In the genomic region with DNA sequence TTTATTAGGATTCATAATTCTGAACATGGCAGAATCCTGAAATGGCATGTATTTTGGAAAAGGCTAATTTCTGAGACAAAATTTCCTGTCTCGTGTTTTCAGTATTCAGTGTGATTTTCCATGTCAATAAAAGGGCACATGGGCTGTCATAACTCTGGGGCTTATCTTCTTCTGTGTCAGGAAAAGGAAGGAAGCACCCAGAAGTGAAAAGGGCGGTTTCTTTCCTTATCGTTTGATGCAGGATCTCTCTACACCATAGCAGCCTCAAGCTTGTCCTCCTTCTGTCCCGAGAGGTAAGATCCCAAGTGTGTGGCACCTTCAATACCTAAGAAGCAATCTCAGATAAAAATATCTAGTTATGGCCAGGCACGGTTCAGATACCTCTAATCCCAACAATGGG, we compare ENCODE assay signal across 20 mouse cellular contexts. TPM values are rescaled to one million over a fixed set of nuclear protein-coding genes. Genes with fewer than 3 reads are reported as not detected.
DNase-seq lines count a peak whose midpoint lies in the region; ATAC-seq and TF ChIP-seq lines count a peak whose summit lies in the region.
"Had no signal": no experiment of that assay in that cellular context is flagged by ENCODE, and none has a peak within 500 bp of the region (broad histone marks: within the 10 kb centered on the region; RNA-seq: fewer than 3 reads in every experiment).

No protein-coding gene starts in this region.

- H3K9me3 ChIP-seq in MEL (replicated peaks; ENCODE audit: insufficient read depth, low read length) = no peaks in the 10 kb centered on the region
- H3K9me3 ChIP-seq in liver, embryonic 15.5 days (replicated peaks) = no peaks in the 10 kb centered on the region
- no peaks in the 10 kb centered on the region for H3K9me3 ChIP-seq in forebrain, postnatal 0 days (ENCODE audit: low read length)
- H3K9me3 ChIP-seq: embryonic facial prominence, embryonic 10.5 days; forebrain, embryonic 13.5 days; heart, embryonic 10.5 days; hindbrain, embryonic 13.5 days had no signal

- peak; percentile 49; the same call in 1 of the 2 replicates for ATAC-seq in liver, embryonic 15.5 days (ENCODE audit: insufficient read depth)
- no peak for ATAC-seq in forebrain, postnatal 0 days
- ATAC-seq: forebrain, embryonic 13.5 days; hindbrain, postnatal 0 days had no signal

- no peak overlapping the region for H3K4me3 ChIP-seq in MEL (ENCODE audit: control insufficient read depth in 1 of 2, insufficient read depth in 1 of 2, low read depth in 2 of 2, low read length in 2 of 2)
- no peak overlapping the region for H3K4me3 ChIP-seq in liver, embryonic 15.5 days (replicated peaks)
- no peak overlapping the region for H3K4me3 ChIP-seq in forebrain, postnatal 0 days (ENCODE audit: low read depth, low read length)
- H3K4me3 ChIP-seq: embryonic facial prominence, embryonic 10.5 days; forebrain, embryonic 13.5 days; gastrocnemius, adult 2 months; heart, embryonic 10.5 days; hindbrain, embryonic 13.5 days had no signal

- no peak overlapping the region for H3K4me2 ChIP-seq in liver, embryonic 15.5 days
- H3K4me2 ChIP-seq in forebrain, postnatal 0 days (ENCODE audit: low read depth) = no peak overlapping the region
- H3K4me2 ChIP-seq: forebrain, embryonic 13.5 days; hindbrain, embryonic 13.5 days had no signal

- TF ChIP-seq RAD21 in MEL (IDR thresholded peaks at IDR 0.05; ENCODE audit: low read depth, low read length) = no peak

- DNase-seq in kidney, adult 9 months = peak; percentile 27
- no peak for DNase-seq in kidney, postnatal 10 days
- DNase-seq in 416B (ENCODE audit: low read depth) (peak; percentile 58), MEL (ENCODE audit: low read depth, low spot score) (peak; percentile 57)
- no peak for DNase-seq in forebrain, postnatal 0 days
- DNase-seq in gastrocnemius, postnatal 10 days = no peak
- no peak for DNase-seq in spleen, postnatal 4 days (ENCODE audit: low spot score in 2 of 2)
- DNase-seq: adrenal gland, postnatal 25 days; cerebellum, adult 2 months; cerebellum, postnatal 10 days; gastrocnemius, adult 2 months; gastrocnemius, postnatal 36 days; heart, adult 18-20 months; heart, postnatal 10 days had no signal

- peaks cover 0 to 43% of the 10 kb centered on the region in 2 experiments; a peak in 2 of 4 replicates for H3K36me3 ChIP-seq in MEL (ENCODE audit: control insufficient read depth in 1 of 2, insufficient read depth in 2 of 2, low read length in 2 of 2)
- H3K36me3 ChIP-seq in liver, embryonic 15.5 days (replicated peaks) = no peaks in the 10 kb centered on the region
- peaks cover 3% of the 10 kb centered on the region; the same call in 1 of the 2 replicates for H3K36me3 ChIP-seq in forebrain, postnatal 0 days (ENCODE audit: insufficient read depth)
- H3K36me3 ChIP-seq: hindbrain, embryonic 13.5 days had no signal

- H3K79me2 ChIP-seq in MEL (ENCODE audit: control insufficient read depth, insufficient read depth, low read length, poor library complexity) = no peaks in the 10 kb centered on the region

- H3K27ac ChIP-seq in MEL (ENCODE audit: control insufficient read depth, low read depth, low read length) = peak overlapping the region; percentile 9; the same call in 1 of the 2 replicates
- H3K27ac ChIP-seq in liver, embryonic 15.5 days (replicated peaks) = no peak overlapping the region
- no peak overlapping the region for H3K27ac ChIP-seq in forebrain, postnatal 0 days (ENCODE audit: low read depth, low read length)
- H3K27ac ChIP-seq: embryonic facial prominence, embryonic 10.5 days; forebrain, embryonic 13.5 days; gastrocnemius, adult 2 months; heart, embryonic 10.5 days; hindbrain, embryonic 13.5 days; hindbrain, postnatal 0 days had no signal

- TF ChIP-seq POLR2A in MEL (IDR thresholded peaks at IDR 0.05; ENCODE audit: control insufficient read depth in 1 of 2, insufficient read depth in 1 of 2, low read depth in 1 of 2, low read length in 2 of 2, poor library complexity in 1 of 2) = no peak

- H3K9ac ChIP-seq in MEL (ENCODE audit: control insufficient read depth, low read depth, low read length, poor library complexity, severe bottlenecking) = no peak overlapping the region
- H3K9ac ChIP-seq in liver, embryonic 15.5 days = no peak overlapping the region
- H3K9ac ChIP-seq in forebrain, postnatal 0 days = no peak overlapping the region
- H3K9ac ChIP-seq: forebrain, embryonic 13.5 days; hindbrain, embryonic 13.5 days had no signal

- WGBS in liver, embryonic 15.5 days (ENCODE audit: insufficient replicate concordance) = 14% methylated on average over 5 of the region's 5 CpGs
- 90% methylated on average over 5 of the region's 5 CpGs for WGBS in forebrain, postnatal 0 days

- H3K4me1 ChIP-seq in MEL (ENCODE audit: control insufficient read depth in 1 of 2, insufficient read depth in 2 of 2, low read length in 2 of 2) = peaks cover 13 to 37% of the 10 kb centered on the region in 2 experiments
- peaks cover 28% of the 10 kb centered on the region for H3K4me1 ChIP-seq in liver, embryonic 15.5 days (replicated peaks)
- H3K4me1 ChIP-seq in forebrain, postnatal 0 days (ENCODE audit: insufficient read depth) = no peaks in the 10 kb centered on the region
- H3K4me1 ChIP-seq: embryonic facial prominence, embryonic 10.5 days; heart, embryonic 10.5 days; hindbrain, embryonic 13.5 days had no signal

- H3K27me3 ChIP-seq in MEL (ENCODE audit: control insufficient read depth in 1 of 2, insufficient read depth in 2 of 2, low read length in 2 of 2) = no peaks in the 10 kb centered on the region
- no peaks in the 10 kb centered on the region for H3K27me3 ChIP-seq in liver, embryonic 15.5 days
- H3K27me3 ChIP-seq in forebrain, postnatal 0 days (ENCODE audit: insufficient read depth, low read length) = no peaks in the 10 kb centered on the region
- H3K27me3 ChIP-seq: forebrain, embryonic 13.5 days; hindbrain, embryonic 13.5 days had no signal

- TF ChIP-seq CTCF in MEL (IDR thresholded peaks at IDR 0.05 in 2 of 3, conservative IDR thresholded peaks at IDR 0.05 in 1 of 3; ENCODE audit: control insufficient read depth in 1 of 3, insufficient read depth in 1 of 3, low read depth in 2 of 3, low read length in 3 of 3, poor library complexity in 1 of 3, severe bottlenecking in 1 of 3) = no peak
- no peak for TF ChIP-seq CTCF in forebrain, postnatal 0 days (IDR thresholded peaks at IDR 0.05; ENCODE audit: low read depth)

- TF ChIP-seq EP300 in MEL (IDR thresholded peaks at IDR 0.05; ENCODE audit: low read depth in 1 of 2, low read length in 2 of 2) = peak; percentile 86 to 90

TF ChIP-seq in MEL, 35 proteins besides CTCF, POLR2A, EP300 and RAD21:
- TF ChIP-seq TAL1 (IDR thresholded peaks at IDR 0.05; ENCODE audit: low read length) (peak; percentile 49), E2F4 (IDR thresholded peaks at IDR 0.05; ENCODE audit: borderline replicate concordance, low read depth, low read length) (no peak), MYB (IDR thresholded peaks at IDR 0.05; ENCODE audit: low read depth, low read length) (0 out of 2 replicates have a peak, but pooled peaks have one; percentile 30), SIN3A (IDR thresholded peaks at IDR 0.05; ENCODE audit: low read length) (peak; percentile 93), RCOR1 (IDR thresholded peaks at IDR 0.05; ENCODE audit: low read depth, low read length) (peak; percentile 91), ETS1 (IDR thresholded peaks at IDR 0.05; ENCODE audit: low read depth, low read length) (peak; percentile 76), MAFK (IDR thresholded peaks at IDR 0.05; ENCODE audit: borderline replicate concordance, low read depth, low read length) (no peak; the same call in 1 of the 2 replicates), ZMIZ1 (IDR thresholded peaks at IDR 0.05; ENCODE audit: low read depth, low read length) (no peak), ZC3H11A (IDR thresholded peaks at IDR 0.05; ENCODE audit: low read depth, low read length) (no peak), USF1 (IDR thresholded peaks at IDR 0.05; ENCODE audit: low read depth, low read length) (peak; percentile 39; the same call in 1 of the 2 replicates), CHD2 (IDR thresholded peaks at IDR 0.05; ENCODE audit: low read length) (no peak), HCFC1 (IDR thresholded peaks at IDR 0.05; ENCODE audit: low read depth, low read length) (0 out of 2 replicates have a peak, but pooled peaks have one; percentile 33), BHLHE40 (IDR thresholded peaks at IDR 0.05; ENCODE audit: borderline replicate concordance, low read depth, low read length) (peak; percentile 38; the same call in 1 of the 2 replicates), GATA1 (IDR thresholded peaks at IDR 0.05; ENCODE audit: low read depth, low read length) (peak; percentile 92), GABPA (IDR thresholded peaks at IDR 0.05; ENCODE audit: low read depth, low read length) (no peak), MAX (IDR thresholded peaks at IDR 0.05; ENCODE audit: low read length) (peak; percentile 83), MYC (IDR thresholded peaks at IDR 0.05; ENCODE audit: low read depth, low read length) (peak; percentile 79; the same call in 1 of the 2 replicates), ZNF384 (IDR thresholded peaks at IDR 0.05; ENCODE audit: low read depth, low read length) (no peak), MXI1 (IDR thresholded peaks at IDR 0.05; ENCODE audit: low read depth, low read length) (peak; percentile 79), POLR2AphosphoS2 (IDR thresholded peaks at IDR 0.05; ENCODE audit: low read length) (no peak), JUND (IDR thresholded peaks at IDR 0.05; ENCODE audit: low read depth, low read length) (0 out of 2 replicates have a peak, but pooled peaks have one; percentile 56), TCF12 (IDR thresholded peaks at IDR 0.05; ENCODE audit: low read depth, low read length) (peak; percentile 87)

RNA-seq across cellular contexts. Expression of gene Msmo1, which starts 50.6 kb away (rescaled TPM):
- total RNA-seq in MEL (2012; rRNA removed) = 13.8 and 16.0 TPM in 2 replicates
- 10 to 100 TPM in 1 of 2 experiments, not detected in 1; 22.1 TPM for polyA plus RNA-seq in MEL (2012; ENCODE audit: insufficient read depth in 1 of 2, insufficient read length in 2 of 2, low read depth in 1 of 2, low replicate concordance in 2 of 2, missing spikeins in 1 of 2)
- polyA plus RNA-seq in liver, embryonic 15.5 days (2015; fragmentation: Nextera tagmentation; extraction: Ambion mirVana) = 107 and 121 TPM in 2 replicates
- 107 and 152 TPM in 2 replicates for total RNA-seq in forebrain, postnatal 0 days (2014; rRNA removed)
- 102 and 133 TPM in 2 replicates for polyA plus RNA-seq in forebrain, postnatal 0 days (2015; fragmentation: Nextera tagmentation; extraction: Ambion mirVana)
- total RNA-seq in gastrocnemius, postnatal 10 days (2021) = 1 to 10 TPM; 8.9 to 9.6 TPM

Comparison
In these comparisons a context has a peak if more than half of its experiments do, and no peak if none do; other contexts are left out.
1. DNase-seq: peak in kidney, adult 9 months (single experiment), 416B (single experiment) and MEL (single experiment); none in kidney, postnatal 10 days (single experiment), forebrain, postnatal 0 days (single experiment), gastrocnemius, postnatal 10 days (single experiment) and spleen, postnatal 4 days (0 of 2).